Mouse (Mus musculus) kidney, adult 2 months (tissue): ENCODE results near the gene Slc50a1.

Source experiments
- CTCF ChIP-seq: fragments of 200-500 bp; conservative IDR thresholded peaks from 2 replicates; pipeline ENCODE4 v1.5.1; 2011; ENCODE audit warnings: low read depth, mild to moderate bottlenecking, control low read depth, low read length, moderate library complexity, mixed read lengths; ENCODE audit not compliant: insufficient read depth, insufficient read length
- POLR2A ChIP-seq: fragments of 200-500 bp; IDR thresholded peaks from one replicate; pipeline ENCODE4 v1.6.1; 2011; ENCODE audit warnings: low read depth, low read length, control low read depth

GRCm38 (mm10) chr3:89228836-89229235 is 41.5 kb downstream of the Slc50a1 start, which contains the start of gene Muc1:
- TF ChIP-seq CTCF (no peak), POLR2A (peak; percentile 57)
